Mouse (Mus musculus) T-helper 17 cell (primary cell): ENCODE data around the gene Anxa9.

Experiments used
- in situ Hi-C, 2 experiments: fragments of 300-600 bp; cut with MboI, MseI; formaldehyde crosslinking; loops; 1 replicate in 1 of 2; 2 replicates in 1 of 2; pipeline ENCODE4 v1.15.1; 2025; ENCODE audit warnings: high pct_unique_total_duplicates in 2 of 2

The Anxa9 gene

DNA sequence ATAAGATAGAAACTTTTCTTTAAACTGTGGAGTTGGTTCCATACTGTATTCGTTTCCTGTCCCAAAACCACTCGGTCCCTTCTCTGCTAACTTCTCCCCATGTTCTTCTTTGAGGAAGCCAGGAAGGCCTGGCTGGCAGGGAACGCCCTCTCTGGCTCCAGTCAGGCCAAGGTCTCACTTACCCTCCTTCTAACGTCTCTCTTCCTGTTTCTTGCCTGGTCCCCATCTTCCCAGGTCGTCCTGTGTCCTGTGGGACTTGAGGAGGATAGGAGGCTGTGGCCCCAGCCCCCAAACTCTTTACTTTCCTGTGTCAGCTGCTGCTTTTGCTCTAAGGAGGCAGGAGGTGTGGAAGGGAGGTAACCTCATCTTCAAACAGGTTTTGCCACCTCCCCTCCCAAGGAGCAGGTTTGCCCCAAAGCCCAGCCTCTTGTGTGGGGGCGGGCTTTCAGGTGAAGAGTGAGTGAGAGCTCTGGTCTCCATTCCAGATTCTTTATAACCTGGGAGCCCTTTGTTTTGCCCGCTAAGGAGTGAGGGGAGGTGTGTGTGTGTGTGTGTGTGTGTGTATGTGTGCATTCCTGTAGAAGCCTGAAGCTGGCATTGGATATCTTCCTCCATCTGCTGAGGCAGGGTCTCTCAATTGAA is 56.1 kb downstream of the Anxa9 start, which contains the start of gene Bnipl:
Gene Bnipl (minus strand): TSS at position 411 of the 642 bp plus-strand sequence.
- in situ Hi-C loops = no loop called here

DNA sequence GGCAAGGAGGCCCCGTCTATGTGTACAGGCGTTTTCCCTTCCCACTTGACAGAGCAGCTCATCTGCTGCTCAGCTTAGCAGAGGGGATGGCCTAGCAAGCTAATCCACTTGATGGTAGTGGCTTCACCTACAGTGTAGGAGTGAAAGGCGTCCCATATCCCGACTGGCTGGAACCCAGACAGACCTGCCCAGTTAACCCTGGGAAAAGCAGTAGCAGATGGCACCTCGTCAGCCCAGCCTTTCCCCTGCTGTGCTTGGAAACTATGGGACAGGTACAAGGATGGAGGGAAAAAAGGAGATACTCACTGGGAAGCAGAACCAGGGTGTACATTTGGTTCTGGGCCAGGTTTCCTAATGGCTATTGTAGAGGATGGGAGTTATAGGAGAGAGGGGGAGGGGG is 56.6 kb downstream of the Anxa9 start:
- in situ Hi-C loops = no loop called here

- in situ Hi-C loops = no loop called here
These were observed 59.2 kb downstream of the Anxa9 start for GRCm38 (mm10) chr3:95247660-95248336.

DNA sequence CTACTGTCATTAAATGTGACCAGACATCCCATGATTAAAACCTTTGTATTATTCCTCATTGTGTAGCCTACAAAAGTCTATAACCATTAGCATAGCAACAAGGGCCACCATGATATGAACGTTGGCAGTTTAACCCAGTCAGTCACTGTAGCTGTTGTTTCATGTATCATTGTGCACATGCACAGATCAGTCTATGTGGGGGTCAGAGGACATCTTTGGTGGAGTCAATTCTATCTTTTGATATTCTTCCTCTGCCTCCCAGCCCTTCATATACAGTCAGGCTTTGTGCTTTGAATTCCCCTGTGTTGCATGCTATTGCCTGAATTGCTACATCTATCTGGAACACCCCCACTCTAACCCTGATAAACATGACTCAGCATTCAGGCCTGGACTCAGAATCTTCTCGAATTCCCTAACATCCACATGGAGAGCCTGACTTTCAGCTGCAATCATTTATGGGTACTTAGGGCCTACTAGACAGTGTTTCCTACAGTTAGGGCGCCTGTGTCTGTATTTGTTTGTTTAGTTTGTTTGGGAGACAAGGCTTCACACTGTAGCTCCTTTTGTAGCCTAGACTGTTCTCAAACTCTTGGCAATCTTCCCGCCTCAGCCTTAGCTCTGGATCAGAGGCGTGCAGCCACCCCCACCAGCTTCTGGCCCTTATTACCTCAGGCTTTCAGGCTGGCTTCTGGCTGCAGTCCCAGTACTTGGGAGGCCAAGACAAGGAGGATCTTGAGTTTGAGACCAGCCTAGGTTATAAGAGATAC is 60.3 kb downstream of the Anxa9 start:
- in situ Hi-C loops = no loop called here
